Mouse (Mus musculus) urinary bladder, postnatal 10 days (tissue): ENCODE data around the gene Twf2.
"Not testable (repeated sequence)": the region's sequence is repeated elsewhere in the genome, so short reads cannot be mapped to it uniquely, and the experiment has no call there.

Experiments
- DNase-seq: peaks from one replicate; pipeline ENCODE4 v3.0.0; 2022; ENCODE audit warnings: low spot score

Gene Twf2

GRCm38 (mm10) chr9:106202819-106203636, at the start of gene Twf2:
Twf2 (plus strand) TSS chr9:106203108.
- peak; percentile 57 for DNase-seq

- no peak for DNase-seq
These were observed 48.8 kb upstream of the Twf2 start for GRCm38 (mm10) chr9:106154106-106154505.

GRCm38 (mm10) chr9:106156419-106156818, 46.5 kb upstream of the Twf2 start:
- DNase-seq: no peak

GRCm38 (mm10) chr9:106156921-106157622, 45.8 kb upstream of the Twf2 start:
- no peak for DNase-seq

GRCm38 (mm10) chr9:106157623-106157925, 45.3 kb upstream of the Twf2 start:
- no peak for DNase-seq

GRCm38 (mm10) chr9:106158037-106158491, 44.8 kb upstream of the Twf2 start, which contains the start of gene Glyctk:
Glyctk (minus strand) TSS chr9:106158138.
- DNase-seq: no peak

GRCm38 (mm10) chr9:106159237-106159636, 43.7 kb upstream of the Twf2 start:
- no peak for DNase-seq

- peak; percentile 92 for DNase-seq
These were observed 43.1 kb upstream of the Twf2 start for GRCm38 (mm10) chr9:106159784-106160301.

- no peak for DNase-seq
These were observed 42.5 kb upstream of the Twf2 start for GRCm38 (mm10) chr9:106160426-106160825.

- no peak for DNase-seq
These were observed 36.2 kb upstream of the Twf2 start for GRCm38 (mm10) chr9:106166709-106167108.

GRCm38 (mm10) chr9:106167241-106167640, 35.7 kb upstream of the Twf2 start:
- DNase-seq: no peak

- DNase-seq: no peak
These were observed 35.2 kb upstream of the Twf2 start for GRCm38 (mm10) chr9:106167703-106168102.

GRCm38 (mm10) chr9:106169006-106169405, 33.9 kb upstream of the Twf2 start:
- not testable (repeated sequence) for DNase-seq

- no peak for DNase-seq
These were observed 33.0 kb upstream of the Twf2 start for GRCm38 (mm10) chr9:106169917-106170316.

- DNase-seq: peak; percentile 54
These were observed 32.2 kb upstream of the Twf2 start, which contains the start of gene Wdr82 for GRCm38 (mm10) chr9:106170556-106171345. Wdr82 (plus strand) TSS chr9:106170928.

- peak; percentile 39 for DNase-seq
These were observed 31.4 kb upstream of the Twf2 start for GRCm38 (mm10) chr9:106171346-106172158.

GRCm38 (mm10) chr9:106172527-106172926, 30.4 kb upstream of the Twf2 start:
- no peak for DNase-seq

GRCm38 (mm10) chr9:106173363-106173762, 29.5 kb upstream of the Twf2 start:
- no peak for DNase-seq

GRCm38 (mm10) chr9:106175552-106176200, 27.2 kb upstream of the Twf2 start:
- DNase-seq: no peak

- DNase-seq: no peak
These were observed 26.1 kb upstream of the Twf2 start for GRCm38 (mm10) chr9:106176769-106177168.

GRCm38 (mm10) chr9:106177799-106178198, 25.1 kb upstream of the Twf2 start:
- no peak for DNase-seq
